Mouse (Mus musculus) pancreas, adult 10 weeks (tissue): Measurements from ENCODE around the gene Rims1. TPM values are rescaled to one million over a fixed set of nuclear protein-coding genes. Genes with fewer than 3 reads are reported as not detected.

Source experiments
- polyA plus RNA-seq: library from polyadenylated mRNA; stranded (reverse); fragments of 350-450 nt; fragmentation: Illumina TruSeq; extraction: RNeasy Lipid Tissue Mini Kit (QIAGEN cat#74804); gene quantifications from one replicate; pipeline ENCODE4 v1.2.3, GENCODE M21; 2015; ENCODE audit warnings: low read depth, low replicate concordance; ENCODE audit not compliant: insufficient read depth

Rims1 gene
- 0.17 TPM for polyA plus RNA-seq

GRCm38 (mm10) chr1:22805726-22806625 is at the start of gene Rims1:
Gene Rims1, minus strand, starts transcription at chr1:22805994.

